Mouse (Mus musculus) liver, embryonic 15.5 days (tissue): ENCODE results near the gene Magi2. TPM values are rescaled to one million over a fixed set of nuclear protein-coding genes. Genes with fewer than 3 reads are reported as not detected.

ENCODE experiments used
- ATAC-seq: fragments of 200-750 bp; cut with Nextera tagmentation; 2 replicates; pipeline ENCODE4 v1.8.0; 2017; ENCODE audit warnings: moderate number of reproducible peaks, mild to moderate bottlenecking, moderate library complexity; ENCODE audit not compliant: insufficient read depth
- H3K27ac ChIP-seq: fragments of 300-500 bp; sonication (generic); replicated peaks from 2 replicates; pipeline ENCODE4 v1.5.1; 2015; ENCODE audit warnings: mild to moderate bottlenecking, inconsistent platforms
- H3K27me3 ChIP-seq: fragments of 300-500 bp; sonication (generic); 2 replicates; pipeline ENCODE4 v1.6.1; 2015; ENCODE audit warnings: mild to moderate bottlenecking, inconsistent platforms
- H3K36me3 ChIP-seq: fragments of 300-500 bp; sonication (generic); replicated peaks from 2 replicates; pipeline ENCODE4 v1.6.1; 2015; ENCODE audit warnings: moderate library complexity, mild to moderate bottlenecking, inconsistent platforms
- H3K4me1 ChIP-seq: fragments of 300-500 bp; sonication (generic); replicated peaks from 2 replicates; pipeline ENCODE4 v1.6.1; 2015; ENCODE audit warnings: inconsistent platforms
- H3K4me2 ChIP-seq: fragments of 300-500 bp; sonication (generic); 2 replicates; pipeline ENCODE4 v1.6.1; 2015; ENCODE audit warnings: moderate library complexity, mild to moderate bottlenecking, inconsistent platforms
- H3K4me3 ChIP-seq: fragments of 300-500 bp; sonication (generic); replicated peaks from 2 replicates; pipeline ENCODE4 v1.5.1; 2015; ENCODE audit warnings: mild to moderate bottlenecking, inconsistent platforms
- H3K9ac ChIP-seq: fragments of 300-500 bp; sonication (generic); 2 replicates; pipeline ENCODE4 v1.6.1; 2015; ENCODE audit warnings: moderate library complexity, mild to moderate bottlenecking, inconsistent platforms
- H3K9me3 ChIP-seq: fragments of 300-500 bp; sonication (generic); replicated peaks from 2 replicates; pipeline ENCODE4 v1.6.1; 2016; ENCODE audit warnings: inconsistent platforms
- WGBS: fragments of 180-500 bp; shearing (Covaris S2); methylation state at CpG from one replicate; pipeline ENCODE4 v1.1.7; 2015; ENCODE audit warnings: mixed read lengths; ENCODE audit not compliant: insufficient replicate concordance; 5-methylcytosine and 5-hydroxymethylcytosine counted together
- polyA plus RNA-seq: library from polyadenylated mRNA; unstranded; fragments of >200 nt; fragmentation: Nextera tagmentation; extraction: Ambion mirVana; gene quantifications from 2 replicates; pipeline ENCODE4 v1.2.1, GENCODE M21; 2015

The Magi2 gene
- polyA plus RNA-seq, 1 experiment from 2014 or later: 0.13 TPM

DNA sequence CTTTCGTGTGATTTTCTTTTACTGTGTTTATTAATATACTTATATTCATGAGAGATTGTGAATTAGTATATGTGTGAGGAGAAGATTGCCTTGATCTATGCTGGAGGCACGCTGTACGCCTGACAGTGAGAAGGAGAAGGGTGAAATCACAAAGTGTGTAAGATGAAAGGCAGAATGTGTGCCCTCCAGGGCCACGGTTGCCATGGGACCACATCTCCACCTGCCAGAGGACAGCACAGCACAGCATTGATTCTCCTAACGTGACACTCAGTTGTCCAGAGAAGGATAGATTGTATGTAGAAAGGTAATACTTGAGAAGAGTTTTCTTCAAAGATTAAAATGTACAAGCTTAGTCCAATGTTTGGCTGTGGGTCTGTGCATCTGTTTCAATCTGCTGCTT, 847.3 kb downstream of the Magi2 start:
- no peak for ATAC-seq
- Histone ChIP-seq H3K9ac (no peak overlapping the region), H3K27me3 (no peaks in the 10 kb centered on the region), H3K4me1 (no peaks in the 10 kb centered on the region), H3K4me2 (no peak overlapping the region), H3K4me3 (no peak overlapping the region), H3K9me3 (no peaks in the 10 kb centered on the region), H3K36me3 (no peaks in the 10 kb centered on the region), H3K27ac (no peak overlapping the region)
- WGBS: 61% methylated on average over 5 of the region's 5 CpGs

- Histone ChIP-seq H3K9me3 (no peaks in the 10 kb centered on the region), H3K4me2 (no peak overlapping the region), H3K9ac (no peak overlapping the region), H3K27me3 (no peaks in the 10 kb centered on the region), H3K36me3 (no peaks in the 10 kb centered on the region), H3K4me1 (no peaks in the 10 kb centered on the region), H3K27ac (no peak overlapping the region), H3K4me3 (no peak overlapping the region)
- no peak for ATAC-seq
- 65% methylated on average over 4 of the region's 4 CpGs for WGBS
Observed at GRCm38 (mm10) chr5:20074867-20075266, 848.0 kb downstream of the Magi2 start.

GRCm38 (mm10) chr5:20078931-20079330, 852.1 kb downstream of the Magi2 start:
- no peak overlapping the region for H3K4me2 ChIP-seq
- H3K9ac ChIP-seq: no peak overlapping the region
- 62% methylated on average over 7 of the region's 7 CpGs for WGBS
- no peaks in the 10 kb centered on the region for H3K4me1 ChIP-seq
- no peak for ATAC-seq
- H3K27ac ChIP-seq: no peak overlapping the region
- H3K36me3 ChIP-seq: no peaks in the 10 kb centered on the region
- no peak overlapping the region for H3K4me3 ChIP-seq
- H3K9me3 ChIP-seq: no peaks in the 10 kb centered on the region
- H3K27me3 ChIP-seq: no peaks in the 10 kb centered on the region

DNA sequence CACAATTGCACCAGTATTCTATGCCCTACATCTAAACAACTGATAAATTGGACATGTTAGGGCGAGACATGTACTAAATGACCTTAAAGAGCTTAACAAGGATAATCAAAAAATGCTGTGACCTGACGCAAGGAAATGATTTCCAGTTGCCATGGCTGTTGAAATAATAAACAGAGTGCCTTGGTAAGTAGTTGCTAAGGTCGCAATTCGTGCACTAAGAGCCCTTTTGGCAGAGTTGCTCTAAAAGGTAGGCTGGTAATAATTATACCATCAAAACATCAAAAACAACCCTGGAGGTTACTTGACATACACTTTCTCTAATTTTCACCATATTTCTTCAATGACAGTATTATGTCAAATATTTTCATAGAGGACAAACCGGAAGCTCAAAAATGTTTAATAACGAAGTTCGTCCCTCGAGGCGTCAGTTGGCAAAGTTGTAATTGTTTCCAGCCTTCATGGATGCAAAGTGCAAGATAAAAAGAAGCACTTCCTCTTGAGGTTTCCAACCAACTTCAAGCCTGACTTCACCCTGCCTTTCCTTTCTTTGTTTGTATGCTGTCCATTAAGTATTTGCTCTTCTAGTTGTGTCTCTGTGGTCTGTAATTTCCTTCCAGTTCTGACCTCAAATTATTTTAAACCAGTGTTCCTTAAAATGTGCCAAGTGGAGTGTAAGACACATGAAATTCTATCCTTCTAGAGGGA, 853.9 kb downstream of the Magi2 start:
- H3K4me1 ChIP-seq: no peaks in the 10 kb centered on the region
- H3K27ac ChIP-seq: no peak overlapping the region
- no peak overlapping the region for H3K9ac ChIP-seq
- H3K4me3 ChIP-seq: no peak overlapping the region
- H3K27me3 ChIP-seq: no peaks in the 10 kb centered on the region
- no peak overlapping the region for H3K4me2 ChIP-seq
- WGBS: 23% methylated on average over 9 of the region's 9 CpGs
- no peaks in the 10 kb centered on the region for H3K9me3 ChIP-seq
- H3K36me3 ChIP-seq: no peaks in the 10 kb centered on the region
- no peak for ATAC-seq

- Histone ChIP-seq H3K27me3 (no peaks in the 10 kb centered on the region), H3K4me1 (no peaks in the 10 kb centered on the region), H3K9ac (no peak overlapping the region), H3K4me3 (no peak overlapping the region), H3K36me3 (no peaks in the 10 kb centered on the region), H3K27ac (no peak overlapping the region), H3K9me3 (no peaks in the 10 kb centered on the region), H3K4me2 (no peak overlapping the region)
- ATAC-seq: no peak
- 64% methylated on average over 1 of the region's 1 CpGs for WGBS
Observed at GRCm38 (mm10) chr5:20082368-20082767, 855.5 kb downstream of the Magi2 start.

- no peak for ATAC-seq
Observed at GRCm38 (mm10) chr5:20087083-20087482, 860.2 kb downstream of the Magi2 start.

GRCm38 (mm10) chr5:20103869-20104268, 877.0 kb downstream of the Magi2 start:
- ATAC-seq: no peak

More at GRCm38 (mm10) chr5:20087083-20087482, 860.2 kb downstream of the Magi2 start:
- Histone ChIP-seq H3K9me3 (no peaks in the 10 kb centered on the region), H3K4me3 (no peak overlapping the region), H3K36me3 (no peaks in the 10 kb centered on the region), H3K9ac (no peak overlapping the region), H3K4me1 (no peaks in the 10 kb centered on the region), H3K27ac (no peak overlapping the region), H3K4me2 (no peak overlapping the region), H3K27me3 (no peaks in the 10 kb centered on the region)
- WGBS: 44% methylated on average over 6 of the region's 6 CpGs

DNA sequence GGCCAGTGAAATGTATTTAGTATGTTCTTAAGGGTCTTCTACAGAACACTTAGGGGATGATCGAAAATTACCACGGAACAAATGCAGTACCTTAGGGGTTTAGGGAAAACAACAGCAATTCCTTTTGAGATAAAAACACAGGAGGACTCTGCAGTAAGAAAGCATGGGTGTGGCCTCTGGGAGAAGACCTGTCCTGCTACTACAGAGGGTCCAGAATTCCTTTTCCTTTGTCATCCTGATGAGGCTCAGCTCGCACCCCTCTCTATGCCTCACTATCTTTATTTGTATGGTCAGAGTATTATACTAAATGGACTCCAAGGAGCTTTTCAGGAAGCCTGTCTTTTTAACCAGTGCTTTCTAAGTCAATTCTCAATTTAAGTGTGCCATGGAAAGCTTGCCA, 877.7 kb downstream of the Magi2 start:
- Histone ChIP-seq H3K27me3 (no peaks in the 10 kb centered on the region), H3K9me3 (no peaks in the 10 kb centered on the region), H3K4me2 (no peak overlapping the region), H3K4me1 (no peaks in the 10 kb centered on the region), H3K27ac (no peak overlapping the region), H3K4me3 (no peak overlapping the region), H3K9ac (no peak overlapping the region), H3K36me3 (no peaks in the 10 kb centered on the region)
- WGBS: 50% methylated on average over 3 of the region's 3 CpGs
- no peak for ATAC-seq

More at GRCm38 (mm10) chr5:20103869-20104268, 877.0 kb downstream of the Magi2 start:
- no peaks in the 10 kb centered on the region for H3K27me3 ChIP-seq
- no peak overlapping the region for H3K4me2 ChIP-seq
- no peak overlapping the region for H3K27ac ChIP-seq
- H3K9me3 ChIP-seq: no peaks in the 10 kb centered on the region
- H3K36me3 ChIP-seq: no peaks in the 10 kb centered on the region
- H3K4me1 ChIP-seq: no peaks in the 10 kb centered on the region
- no peak overlapping the region for H3K9ac ChIP-seq
- no peak overlapping the region for H3K4me3 ChIP-seq

DNA sequence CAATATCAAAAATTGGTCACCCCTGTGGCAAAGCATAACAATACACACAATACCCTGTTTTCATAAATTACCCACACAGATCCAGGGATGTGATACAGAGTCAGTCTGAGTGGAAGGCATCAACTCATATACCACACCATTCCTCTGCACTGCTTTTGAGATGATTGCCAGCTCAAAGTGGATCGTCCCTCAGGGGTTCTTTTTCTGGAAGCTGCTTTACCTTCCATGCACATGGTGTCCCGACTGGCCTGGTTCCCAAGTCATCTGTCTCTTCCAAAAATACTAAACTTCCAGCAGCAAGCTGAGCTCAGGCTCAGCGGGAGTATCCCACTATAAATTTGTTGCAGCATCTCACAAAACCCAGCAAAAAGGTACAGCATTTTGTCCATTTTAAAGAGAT, 882.7 kb downstream of the Magi2 start:
- no peak for ATAC-seq
- Histone ChIP-seq H3K27ac (no peak overlapping the region), H3K36me3 (no peaks in the 10 kb centered on the region), H3K4me1 (no peaks in the 10 kb centered on the region), H3K9ac (no peak overlapping the region), H3K27me3 (no peaks in the 10 kb centered on the region), H3K4me3 (no peak overlapping the region), H3K9me3 (no peaks in the 10 kb centered on the region), H3K4me2 (no peak overlapping the region)
- 55% methylated on average over 3 of the region's 3 CpGs for WGBS

GRCm38 (mm10) chr5:20117156-20117555, 890.3 kb downstream of the Magi2 start:
- Histone ChIP-seq H3K4me1 (no peaks in the 10 kb centered on the region), H3K4me3 (no peak overlapping the region), H3K27me3 (no peaks in the 10 kb centered on the region), H3K27ac (no peak overlapping the region), H3K9me3 (no peaks in the 10 kb centered on the region), H3K9ac (no peak overlapping the region), H3K36me3 (no peaks in the 10 kb centered on the region), H3K4me2 (no peak overlapping the region)
- WGBS: 58% methylated on average over 3 of the region's 3 CpGs
- no peak for ATAC-seq

DNA sequence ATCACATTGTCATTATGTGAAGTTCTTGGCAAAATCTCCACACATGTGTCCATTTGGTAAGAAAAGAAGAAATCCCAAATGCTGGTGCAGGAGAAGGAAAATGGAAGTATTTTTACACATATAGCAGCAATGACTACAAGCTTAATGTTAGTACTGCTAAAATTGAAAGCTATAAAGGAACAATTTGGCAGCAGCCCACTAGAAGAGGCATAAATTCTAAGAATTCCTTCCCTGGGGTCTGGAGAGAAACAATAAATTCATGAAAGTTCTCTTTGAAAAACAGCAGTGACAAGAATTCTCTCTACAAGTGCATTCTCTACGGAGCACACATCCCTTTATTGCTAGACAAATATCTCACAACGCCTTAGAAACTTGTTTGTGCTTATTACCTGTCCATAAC, 913.4 kb downstream of the Magi2 start:
- Histone ChIP-seq H3K9ac (no peak overlapping the region), H3K9me3 (no peaks in the 10 kb centered on the region), H3K36me3 (no peaks in the 10 kb centered on the region), H3K4me3 (no peak overlapping the region), H3K27me3 (no peaks in the 10 kb centered on the region), H3K4me2 (no peak overlapping the region), H3K27ac (no peak overlapping the region), H3K4me1 (no peaks in the 10 kb centered on the region)
- 62% methylated on average over 2 of the region's 2 CpGs for WGBS
- ATAC-seq: no peak
